Mouse (Mus musculus) R1 (cell line): ENCODE results near the gene Med11.
A peak's percentile ranks its signal among the peaks of the same experiment; 100 is the strongest.
"Not testable (repeated sequence)": the region's sequence is repeated elsewhere in the genome, so short reads cannot be mapped to it uniquely, and the experiment has no call there.

Source experiments
- DNase-seq: peaks from one replicate; pipeline ENCODE4 v3.0.0-alpha.2; 2018; ENCODE audit warnings: low read depth, low spot score

The Med11 gene

GRCm38 (mm10) chr11:70451797-70452498 lies at the start of gene Med11:
Med11 (plus strand) TSS chr11:70451919.
- peak; percentile 99 for DNase-seq

DNA sequence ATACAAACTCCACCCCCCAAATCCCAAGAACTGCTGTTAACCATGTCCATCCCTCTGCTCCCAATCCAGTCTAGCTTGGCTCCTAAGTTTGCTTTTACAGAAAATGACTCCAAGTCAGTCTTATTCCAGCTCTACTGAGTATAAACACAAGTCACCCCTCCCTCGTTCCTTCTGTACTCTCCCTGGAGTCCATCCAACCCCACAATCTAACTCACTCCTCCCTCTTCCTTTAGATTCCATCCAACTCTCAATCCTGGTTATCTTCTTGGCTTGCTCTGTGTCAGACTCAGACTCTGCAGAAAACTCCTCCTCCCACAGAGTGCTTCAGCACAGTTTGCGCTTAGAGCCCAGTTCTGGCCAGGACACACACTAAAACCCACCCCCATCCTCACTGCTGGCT lies 48.1 kb upstream of the Med11 start:
- DNase-seq: no peak

GRCm38 (mm10) chr11:70409594-70410296 lies 42.0 kb upstream of the Med11 start, which contains the start of gene Pelp1:
Pelp1 (minus strand) TSS chr11:70410031.
- peak; percentile 98 for DNase-seq

DNA sequence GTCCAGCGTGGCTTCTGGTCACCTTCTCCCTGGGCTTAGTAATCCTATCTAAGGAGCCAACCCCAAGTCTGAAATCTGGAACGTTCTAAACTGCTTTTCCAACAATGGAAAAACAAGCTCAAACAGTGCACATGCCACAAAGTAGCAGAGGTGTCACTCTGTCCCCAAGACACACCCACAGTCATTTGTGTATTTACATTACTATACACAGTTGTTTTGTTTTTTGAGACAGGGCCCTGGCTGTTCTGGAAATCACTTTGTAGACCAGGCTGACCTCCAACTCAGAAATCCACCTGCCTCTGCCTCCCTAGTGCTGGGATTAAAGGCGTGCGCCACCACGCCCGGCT lies 41.4 kb upstream of the Med11 start:
- no peak for DNase-seq

DNA sequence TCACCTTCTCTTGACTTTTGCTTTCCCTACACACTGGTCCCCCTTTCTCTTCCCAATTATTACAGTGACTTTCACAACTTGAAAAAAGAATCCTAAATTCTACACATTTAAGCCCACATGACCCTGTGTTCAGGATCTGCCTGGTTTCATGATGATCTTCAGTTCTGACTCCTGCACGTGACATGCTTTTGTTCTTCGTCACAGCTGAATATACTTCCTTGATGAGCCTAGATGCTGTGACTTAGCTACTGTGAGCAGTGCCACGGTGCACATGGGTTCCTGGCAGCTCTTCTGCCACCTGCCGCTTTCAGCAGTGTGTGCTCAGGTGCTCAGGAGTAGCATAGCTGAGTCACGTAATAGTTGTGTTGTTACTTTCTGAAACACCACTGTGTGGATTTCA lies 39.1 kb upstream of the Med11 start:
- DNase-seq: no peak

- peak; percentile 83 for DNase-seq
Measured at GRCm38 (mm10) chr11:70413961-70414360, 37.8 kb upstream of the Med11 start.

- DNase-seq: no peak
Measured at GRCm38 (mm10) chr11:70418199-70418598, 33.5 kb upstream of the Med11 start.

DNA sequence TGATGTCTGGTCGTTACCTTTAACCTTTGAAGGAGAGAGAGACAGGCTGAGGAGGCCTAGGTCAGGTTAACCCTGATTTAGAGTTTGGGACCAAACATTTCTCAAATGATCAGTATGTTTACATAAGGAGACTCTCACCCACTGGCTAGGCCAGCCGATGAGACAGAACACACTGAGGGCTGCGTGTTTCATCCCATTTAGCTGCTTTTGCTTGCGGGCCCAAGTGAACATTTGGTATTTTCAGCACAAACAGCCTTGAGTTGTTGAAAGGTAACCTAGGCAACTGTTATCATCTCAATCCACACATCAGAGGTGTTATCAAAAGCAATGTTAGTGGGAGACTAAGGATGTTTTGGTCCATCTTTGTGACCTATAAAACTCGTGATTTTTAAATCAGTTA lies 32.2 kb upstream of the Med11 start:
- DNase-seq: no peak

DNA sequence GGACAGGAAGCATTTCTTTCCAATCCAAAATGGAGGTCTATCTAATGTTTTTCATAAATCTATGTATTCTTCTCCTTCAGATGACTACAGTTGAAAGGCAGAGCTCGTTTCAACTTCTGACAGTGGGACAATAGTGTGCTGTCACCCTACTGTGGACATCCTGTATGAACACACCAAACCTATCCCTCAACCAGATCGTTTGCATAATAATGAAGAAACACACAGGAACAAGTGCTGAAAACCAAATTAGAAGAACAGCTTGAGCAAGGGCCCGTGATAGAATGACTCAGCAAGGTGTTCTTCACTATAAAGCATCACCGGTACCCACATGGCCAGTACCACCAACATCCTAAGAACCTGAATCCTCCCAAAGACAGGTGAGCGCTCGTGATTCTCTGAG lies 25.1 kb upstream of the Med11 start:
- DNase-seq: not testable (repeated sequence)

- DNase-seq: no peak
Measured at GRCm38 (mm10) chr11:70431574-70431973, 20.1 kb upstream of the Med11 start.

GRCm38 (mm10) chr11:70432048-70432894 lies 19.4 kb upstream of the Med11 start, which contains the start of gene Arrb2:
Arrb2 (plus strand) TSS chr11:70432635.
- peak; percentile 99 for DNase-seq

DNA sequence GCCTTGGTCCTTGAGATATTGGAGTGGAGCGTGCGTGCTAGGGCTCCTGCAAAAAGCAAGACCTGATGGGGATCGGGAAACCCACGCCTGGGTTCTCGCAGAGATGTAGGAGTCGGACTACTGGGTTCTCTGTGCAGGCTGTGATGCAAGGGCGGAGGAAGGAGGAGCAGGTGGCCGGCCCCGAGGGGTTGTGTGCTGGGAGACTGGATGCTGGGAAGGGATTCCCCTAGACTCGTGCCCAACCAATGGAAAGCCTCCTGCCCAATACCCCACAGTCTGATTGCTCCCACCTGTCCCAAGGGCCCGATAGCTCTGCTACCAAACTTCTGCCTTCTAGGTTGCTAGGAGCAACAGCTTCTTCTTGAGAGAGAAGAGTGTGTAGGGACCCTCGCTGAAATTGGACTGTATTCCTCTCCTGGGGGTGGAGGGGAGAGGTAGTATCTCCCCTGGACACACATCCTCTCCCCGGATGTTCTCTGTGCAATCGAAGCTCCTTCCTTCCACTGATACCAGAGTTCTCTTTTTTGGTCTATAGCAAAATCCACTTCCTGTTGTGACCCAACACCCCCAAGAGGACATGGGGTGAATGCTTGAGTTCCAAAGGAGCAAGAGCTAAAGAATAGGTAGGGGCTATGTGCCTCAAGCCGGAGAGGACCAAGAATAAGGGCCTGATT lies 18.7 kb upstream of the Med11 start:
- DNase-seq: no peak

DNA sequence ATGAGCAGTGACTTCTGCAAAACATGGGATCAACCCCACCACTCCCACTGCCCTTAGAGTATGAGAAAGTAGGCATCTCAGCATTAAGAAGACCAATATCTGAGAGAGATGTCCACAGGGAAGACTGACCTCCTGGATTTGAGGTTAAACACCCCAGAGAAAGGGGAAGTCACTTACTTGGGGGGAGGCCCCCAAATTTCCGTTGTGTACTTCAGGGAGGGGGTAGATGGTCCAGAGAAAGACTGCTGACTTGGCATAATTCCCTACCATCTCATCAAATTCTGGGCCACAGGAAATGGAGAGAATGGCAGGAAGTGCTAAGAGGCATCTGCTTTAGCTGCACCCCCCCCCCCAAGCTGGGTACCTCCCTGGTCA lies 18.2 kb upstream of the Med11 start:
- DNase-seq: no peak

DNA sequence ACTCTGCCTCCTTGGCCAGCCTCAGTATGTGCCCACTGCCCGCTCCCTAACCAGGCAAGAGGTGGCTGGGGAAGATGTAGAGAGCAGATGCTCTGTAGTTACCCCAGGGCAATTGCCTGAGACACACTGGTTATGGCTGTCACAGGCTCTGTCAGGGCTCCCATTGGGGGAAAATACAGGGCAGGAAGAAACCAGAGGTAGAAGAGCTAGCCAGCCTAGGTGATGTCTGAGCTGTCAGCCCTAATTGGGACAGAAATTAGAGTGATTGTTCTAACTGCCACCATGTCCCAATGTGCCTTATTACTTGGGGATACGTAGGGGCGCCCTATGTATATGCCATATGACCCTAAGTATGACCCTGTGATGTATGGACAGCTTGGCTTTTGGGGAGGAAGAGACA lies 17.8 kb upstream of the Med11 start:
- DNase-seq: no peak

- no peak for DNase-seq
Measured at GRCm38 (mm10) chr11:70435476-70435875, 16.2 kb upstream of the Med11 start.

DNA sequence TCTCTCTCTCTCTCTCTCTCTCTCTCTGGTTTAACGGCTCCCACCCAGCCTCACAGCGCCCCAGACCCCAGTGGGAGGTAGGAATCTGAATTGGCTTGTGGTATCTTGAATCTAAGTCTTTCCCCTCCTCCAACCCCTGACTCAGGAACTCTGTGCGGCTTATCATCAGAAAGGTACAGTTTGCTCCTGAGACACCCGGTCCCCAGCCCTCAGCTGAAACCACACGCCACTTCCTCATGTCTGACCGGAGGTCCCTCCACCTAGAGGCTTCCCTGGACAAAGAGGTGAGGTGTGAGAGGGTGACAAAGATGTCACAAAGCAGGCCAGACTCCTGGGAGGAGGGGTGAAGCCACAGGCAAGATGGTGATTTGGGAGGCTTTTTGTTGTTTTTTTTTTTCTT lies 14.3 kb upstream of the Med11 start:
- DNase-seq: no peak

DNA sequence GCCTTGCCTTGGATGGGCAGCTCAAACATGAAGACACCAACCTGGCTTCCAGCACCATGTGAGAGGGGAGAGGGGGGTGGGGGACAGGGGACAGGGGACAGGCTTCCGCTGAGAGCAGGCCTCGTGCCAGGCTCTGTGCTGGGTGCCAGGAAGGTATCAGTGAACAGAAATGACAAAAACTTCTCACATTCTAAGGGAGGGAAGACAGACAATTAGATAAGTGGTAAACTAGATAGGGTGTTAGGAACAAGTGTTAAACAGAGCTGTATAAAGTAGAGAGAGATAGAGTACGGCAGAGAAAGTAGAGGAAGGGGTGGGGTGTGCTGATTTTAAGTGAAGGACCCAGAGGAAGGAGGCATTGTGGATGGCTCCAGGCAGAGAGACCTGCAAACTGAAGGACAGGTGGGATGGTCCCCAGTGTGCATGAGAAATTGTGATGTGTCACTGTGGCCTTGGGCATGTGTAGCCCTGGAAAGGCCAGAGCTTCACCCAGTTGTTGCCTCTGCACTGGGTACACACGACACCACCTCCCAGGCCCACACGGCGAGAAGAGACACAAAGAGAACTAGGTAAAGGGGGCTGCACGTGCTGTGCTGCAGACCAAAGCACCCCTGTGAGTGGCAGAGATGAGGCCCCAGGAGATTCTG lies 12.9 kb upstream of the Med11 start:
- no peak for DNase-seq

DNA sequence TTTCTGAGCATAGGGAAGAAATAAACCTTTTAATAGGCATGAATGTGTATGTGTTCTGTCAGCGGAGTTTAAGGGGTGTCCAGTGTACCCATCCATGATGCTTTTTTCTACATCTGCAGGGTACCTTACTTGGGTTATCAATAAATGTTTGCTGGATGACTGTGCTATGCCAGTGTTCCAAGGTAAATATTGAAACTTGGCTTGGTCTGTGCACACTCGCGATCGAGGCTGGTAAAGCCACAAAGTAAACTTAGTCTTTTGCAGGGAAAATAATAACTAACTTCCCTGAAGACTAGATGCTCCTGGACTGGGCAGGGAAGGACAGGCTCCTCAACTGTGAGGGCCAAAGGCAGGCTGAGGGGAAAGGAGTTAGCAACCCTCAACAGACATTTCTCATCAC lies 11.1 kb upstream of the Med11 start:
- no peak for DNase-seq

GRCm38 (mm10) chr11:70441882-70442281 lies 9.8 kb upstream of the Med11 start:
- no peak for DNase-seq

GRCm38 (mm10) chr11:70443964-70444363 lies 7.8 kb upstream of the Med11 start:
- no peak for DNase-seq

DNA sequence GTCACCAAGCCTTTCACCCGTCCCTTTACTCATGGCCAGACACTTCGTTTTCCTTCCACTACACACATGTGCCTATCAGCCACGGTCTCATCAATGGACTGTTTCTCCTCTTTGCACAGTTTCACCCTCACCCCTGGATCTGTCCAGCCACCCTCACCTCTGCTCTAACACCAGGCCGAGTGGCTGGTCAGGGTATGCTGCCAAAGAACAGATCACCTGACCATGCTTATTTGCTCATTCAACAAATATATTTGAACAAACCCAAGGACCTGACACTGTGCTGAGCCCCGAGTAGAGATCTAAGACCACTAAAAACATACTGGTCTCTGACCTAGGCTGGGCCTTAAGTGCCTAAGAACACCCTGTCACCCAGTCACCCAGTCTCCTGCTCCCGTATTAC lies 7.1 kb upstream of the Med11 start:
- no peak for DNase-seq
